Mouse (Mus musculus) forebrain, postnatal 0 days (tissue): Measurements from ENCODE around the gene Slc25a18. TPM values are rescaled to one million over a fixed set of nuclear protein-coding genes. Genes with fewer than 3 reads are reported as not detected.
A peak's percentile ranks its signal among the peaks of the same experiment; 100 is the strongest.

Experiments
- ATAC-seq: fragments of 200-750 bp; cut with Nextera tagmentation; 2 replicates; pipeline ENCODE4 v1.8.0; 2017; ENCODE audit warnings: mild to moderate bottlenecking, moderate library complexity
- DNase-seq: peaks from one replicate; pipeline ENCODE4 v3.0.0-alpha.2; 2015
- H3K27ac ChIP-seq: fragments of 300-500 bp; sonication (generic); 2 replicates; pipeline ENCODE4 v1.5.1; 2014; ENCODE audit warnings: low read depth, mild to moderate bottlenecking, antibody characterized with exemption, low read length, moderate library complexity, mixed read lengths
- H3K27me3 ChIP-seq: fragments of 300-500 bp; sonication (generic); 2 replicates; pipeline ENCODE4 v1.6.1; 2014; ENCODE audit warnings: mild to moderate bottlenecking, low read length, mixed read lengths; ENCODE audit not compliant: insufficient read depth
- H3K36me3 ChIP-seq: fragments of 300-500 bp; sonication (generic); 2 replicates; pipeline ENCODE4 v1.6.1; 2014; ENCODE audit warnings: mild to moderate bottlenecking, moderate library complexity; ENCODE audit not compliant: insufficient read depth
- H3K4me1 ChIP-seq: fragments of 300-500 bp; sonication (generic); 2 replicates; pipeline ENCODE4 v1.6.1; 2014; ENCODE audit warnings: antibody characterized with exemption; ENCODE audit not compliant: insufficient read depth
- H3K4me2 ChIP-seq: fragments of 300-500 bp; sonication (generic); 2 replicates; pipeline ENCODE4 v1.6.1; 2014; ENCODE audit warnings: low read depth, mild to moderate bottlenecking, moderate library complexity
- H3K4me3 ChIP-seq: fragments of 300-500 bp; sonication (generic); 2 replicates; pipeline ENCODE4 v1.5.1; 2014; ENCODE audit warnings: low read depth, low read length, mixed read lengths
- H3K9ac ChIP-seq: fragments of 300-500 bp; sonication (generic); 2 replicates; pipeline ENCODE4 v1.6.1; 2014; ENCODE audit warnings: mild to moderate bottlenecking
- H3K9me3 ChIP-seq: fragments of 300-500 bp; sonication (generic); 2 replicates; pipeline ENCODE4 v1.6.1; 2016; ENCODE audit warnings: low read length
- CTCF ChIP-seq: sonication (generic); IDR thresholded peaks from 2 replicates; pipeline ENCODE4 v1.5.1; 2016; ENCODE audit warnings: antibody characterized with exemption, control low read depth, low read depth
- WGBS: fragments of 180-500 bp; shearing (Covaris S2); extraction: QIAGEN DNeasy Blood & Tissue Kit; methylation state at CpG from one replicate; pipeline ENCODE4 v1.1.7; 2014; 5-methylcytosine and 5-hydroxymethylcytosine counted together
- polyA plus RNA-seq: library from polyadenylated mRNA; unstranded; fragments of >200 nt; fragmentation: Nextera tagmentation; extraction: Ambion mirVana; gene quantifications from 2 replicates; pipeline ENCODE4 v1.2.1, GENCODE M21; 2015
- total RNA-seq: library from RNA; depleted of rRNA; stranded (reverse); fragments of >200 nt; gene quantifications from 2 replicates; pipeline ENCODE4 v1.2.3, GENCODE M21; 2014

Slc25a18 gene
- total and polyA plus RNA-seq, 2 experiments from 2014 or later = 21.1 to 25.1 TPM

- ATAC-seq (no peak), DNase-seq (no peak)
- Histone ChIP-seq H3K4me3 (no peak overlapping the region), H3K27ac (no peak overlapping the region), H3K4me2 (no peak overlapping the region), H3K9me3 (no peaks in the 10 kb centered on the region), H3K9ac (no peak overlapping the region), H3K36me3 (no peaks in the 10 kb centered on the region), H3K27me3 (no peaks in the 10 kb centered on the region), H3K4me1 (no peaks in the 10 kb centered on the region)
- WGBS = 60% methylated on average over 4 of the region's 4 CpGs
- TF ChIP-seq CTCF = no peak
Measured at GRCm38 (mm10) chr6:120830866-120831608, 57.7 kb downstream of the Slc25a18 start.

GRCm38 (mm10) chr6:120832097-120832496 is 58.7 kb downstream of the Slc25a18 start:
- Histone ChIP-seq H3K27ac (no peak overlapping the region), H3K9ac (no peak overlapping the region), H3K4me1 (0 out of 2 replicates have a peak, but pooled peaks cover 3% of the 10 kb centered on the region), H3K4me3 (no peak overlapping the region), H3K4me2 (no peak overlapping the region), H3K36me3 (no peaks in the 10 kb centered on the region), H3K9me3 (no peaks in the 10 kb centered on the region), H3K27me3 (no peaks in the 10 kb centered on the region)
- 76% methylated on average over 4 of the region's 4 CpGs for WGBS
- TF ChIP-seq CTCF = no peak
- DNase-seq (no peak), ATAC-seq (no peak)

- Histone ChIP-seq H3K4me2 (no peak overlapping the region), H3K9me3 (no peaks in the 10 kb centered on the region), H3K27me3 (no peaks in the 10 kb centered on the region), H3K4me3 (no peak overlapping the region), H3K4me1 (0 out of 2 replicates have a peak, but pooled peaks cover 5% of the 10 kb centered on the region), H3K9ac (no peak overlapping the region), H3K27ac (no peak overlapping the region), H3K36me3 (no peaks in the 10 kb centered on the region)
- DNase-seq (no peak), ATAC-seq (no peak)
- WGBS = 90% methylated on average over 4 of the region's 4 CpGs
- TF ChIP-seq CTCF = no peak
Measured at GRCm38 (mm10) chr6:120834766-120835321, 61.5 kb downstream of the Slc25a18 start.

- TF ChIP-seq CTCF = peak; percentile 49
- ATAC-seq (peak; percentile 96), DNase-seq (peak; percentile 94)
- Histone ChIP-seq H3K4me2 (peak within 1 kb of the TSS; percentile 71), H3K9ac (peak within 1 kb of the TSS; percentile 96), H3K4me3 (peak within 1 kb of the TSS; percentile 97), H3K4me1 (0 out of 2 replicates have a peak, but pooled peaks cover 5% of the 10 kb centered on the region), H3K27ac (peak within 1 kb of the TSS; percentile 97), H3K27me3 (no peaks in the 10 kb centered on the region), H3K9me3 (no peaks in the 10 kb centered on the region), H3K36me3 (no peaks in the 10 kb centered on the region)
- WGBS = 4% methylated on average over 40 of the region's 40 CpGs
Measured at GRCm38 (mm10) chr6:120835474-120836374, 62.3 kb downstream of the Slc25a18 start, which contains the start of gene Bcl2l13. Gene Bcl2l13 (plus strand): TSS chr6:120836212.

GRCm38 (mm10) chr6:120836389-120837151 is 63.2 kb downstream of the Slc25a18 start:
- WGBS = 4% methylated on average over 31 of the region's 37 CpGs
- Histone ChIP-seq H3K4me3 (peak overlapping the region; percentile 97), H3K9me3 (no peaks in the 10 kb centered on the region), H3K27ac (peak overlapping the region; percentile 97), H3K4me1 (0 out of 2 replicates have a peak, but pooled peaks cover 5% of the 10 kb centered on the region), H3K27me3 (no peaks in the 10 kb centered on the region), H3K9ac (peak overlapping the region; percentile 96), H3K36me3 (no peaks in the 10 kb centered on the region), H3K4me2 (peak overlapping the region; percentile 71)
- peak; percentile 61 for DNase-seq
- ATAC-seq = peak; percentile 71
- TF ChIP-seq CTCF = no peak

GRCm38 (mm10) chr6:120837152-120837530 is 63.8 kb downstream of the Slc25a18 start:
- 0 out of 2 replicates have a peak, but pooled peaks cover 5% of the 10 kb centered on the region for H3K4me1 ChIP-seq
- 80% methylated on average over 1 of the region's 1 CpGs for WGBS
- H3K27me3 ChIP-seq = no peaks in the 10 kb centered on the region
- H3K4me2 ChIP-seq = peak overlapping the region; percentile 71
- no peaks in the 10 kb centered on the region for H3K36me3 ChIP-seq
- H3K27ac ChIP-seq = no peak overlapping the region
- H3K4me3 ChIP-seq = peak overlapping the region; percentile 97
- TF ChIP-seq CTCF = no peak
- H3K9me3 ChIP-seq = no peaks in the 10 kb centered on the region
- DNase-seq = no peak
- H3K9ac ChIP-seq = peak overlapping the region; percentile 96; the same call in 1 of the 2 replicates
- no peak for ATAC-seq
